Mouse (Mus musculus): ENCODE measurements around the gene Olfr325. TPM values are rescaled to one million over a fixed set of nuclear protein-coding genes. Genes with fewer than 3 reads are reported as not detected.

The Olfr325 gene
- polyA plus RNA-seq, 1 experiment from 2014 or later, result not detected

Other genes starting within 250 kb of the Olfr325 start
- gene Zfp672, start 247.4 kb upstream of the Olfr325 start, polyA plus RNA-seq (2015; fragmentation: Nextera tagmentation; extraction: Ambion mirVana), result 41.2 and 41.9 TPM in 2 replicates
- gene Sh3bp5l, start 247.0 kb upstream of the Olfr325 start, polyA plus RNA-seq (2015; fragmentation: Nextera tagmentation; extraction: Ambion mirVana), result 33.4 and 34.6 TPM in 2 replicates
- gene Lypd8, start 198.7 kb upstream of the Olfr325 start, polyA plus RNA-seq (2015; fragmentation: Nextera tagmentation; extraction: Ambion mirVana), result 1.3 TPM in 1 of 2 replicates, not detected in the other
- gene 1810065E05Rik, start 156.6 kb upstream of the Olfr325 start, polyA plus RNA-seq (2015; fragmentation: Nextera tagmentation; extraction: Ambion mirVana), result not detected in 2 replicates
- gene Gm12253, start 145.2 kb upstream of the Olfr325 start, polyA plus RNA-seq (2015; fragmentation: Nextera tagmentation; extraction: Ambion mirVana), result not detected in 2 replicates
- not detected in 2 replicates for gene Lypd9, start 124.8 kb upstream of the Olfr325 start, polyA plus RNA-seq (2015; fragmentation: Nextera tagmentation; extraction: Ambion mirVana)
- 0.14 TPM in 1 of 2 replicates, not detected in the other for gene Olfr30, start 115.5 kb upstream of the Olfr325 start, polyA plus RNA-seq (2015; fragmentation: Nextera tagmentation; extraction: Ambion mirVana)
- gene Olfr332, start 85.2 kb upstream of the Olfr325 start, polyA plus RNA-seq (2015; fragmentation: Nextera tagmentation; extraction: Ambion mirVana), result not detected in 2 replicates
- not detected in 2 replicates for gene Olfr331, start 75.2 kb upstream of the Olfr325 start, polyA plus RNA-seq (2015; fragmentation: Nextera tagmentation; extraction: Ambion mirVana)
- gene Olfr330, start 42.9 kb upstream of the Olfr325 start, polyA plus RNA-seq (2015; fragmentation: Nextera tagmentation; extraction: Ambion mirVana), result 0.54 TPM in 1 of 2 replicates, not detected in the other
- gene Olfr329-ps, start 31.3 kb upstream of the Olfr325 start, polyA plus RNA-seq (2015; fragmentation: Nextera tagmentation; extraction: Ambion mirVana), result not detected in 2 replicates
- 0.10 TPM in 1 of 2 replicates, not detected in the other for gene Olfr328, start 22.1 kb upstream of the Olfr325 start, polyA plus RNA-seq (2015; fragmentation: Nextera tagmentation; extraction: Ambion mirVana)
- gene Olfr224, start 7.2 kb upstream of the Olfr325 start, polyA plus RNA-seq (2015; fragmentation: Nextera tagmentation; extraction: Ambion mirVana), result not detected in 2 replicates
- not detected in 2 replicates for gene Olfr324, start 17.4 kb downstream of the Olfr325 start, polyA plus RNA-seq (2015; fragmentation: Nextera tagmentation; extraction: Ambion mirVana)
- not detected in 2 replicates for gene 2210407C18Rik, start 38.3 kb downstream of the Olfr325 start, polyA plus RNA-seq (2015; fragmentation: Nextera tagmentation; extraction: Ambion mirVana)
- gene Olfr323, start 52.8 kb downstream of the Olfr325 start, polyA plus RNA-seq (2015; fragmentation: Nextera tagmentation; extraction: Ambion mirVana), result not detected in 2 replicates
- 0.13 and 0.23 TPM in 2 replicates for gene Trim58, start 62.7 kb downstream of the Olfr325 start, polyA plus RNA-seq (2015; fragmentation: Nextera tagmentation; extraction: Ambion mirVana)
- gene Olfr322, start 81.1 kb downstream of the Olfr325 start, polyA plus RNA-seq (2015; fragmentation: Nextera tagmentation; extraction: Ambion mirVana), result not detected in 2 replicates
- not detected in 2 replicates for gene Olfr320, start 103.4 kb downstream of the Olfr325 start, polyA plus RNA-seq (2015; fragmentation: Nextera tagmentation; extraction: Ambion mirVana)
- not detected in 2 replicates for gene Olfr319, start 121.4 kb downstream of the Olfr325 start, polyA plus RNA-seq (2015; fragmentation: Nextera tagmentation; extraction: Ambion mirVana)
- not detected in 2 replicates for gene Olfr318, start 146.3 kb downstream of the Olfr325 start, polyA plus RNA-seq (2015; fragmentation: Nextera tagmentation; extraction: Ambion mirVana)
- not detected in 2 replicates for gene Olfr317, start 161.5 kb downstream of the Olfr325 start, polyA plus RNA-seq (2015; fragmentation: Nextera tagmentation; extraction: Ambion mirVana)
- gene Olfr316, start 175.0 kb downstream of the Olfr325 start, polyA plus RNA-seq (2015; fragmentation: Nextera tagmentation; extraction: Ambion mirVana), result not detected in 2 replicates
- gene Olfr315, start 195.5 kb downstream of the Olfr325 start, polyA plus RNA-seq (2015; fragmentation: Nextera tagmentation; extraction: Ambion mirVana), result not detected in 2 replicates
- gene Olfr314, start 205.2 kb downstream of the Olfr325 start, polyA plus RNA-seq (2015; fragmentation: Nextera tagmentation; extraction: Ambion mirVana), result not detected in 2 replicates
- gene Fam183b, start 224.2 kb downstream of the Olfr325 start, polyA plus RNA-seq (2015; fragmentation: Nextera tagmentation; extraction: Ambion mirVana), result 0.69 TPM in 1 of 2 replicates, not detected in the other
- not detected in 2 replicates for gene Olfr313, start 237.3 kb downstream of the Olfr325 start, polyA plus RNA-seq (2015; fragmentation: Nextera tagmentation; extraction: Ambion mirVana)

Data from embryonic facial prominence, embryonic 13.5 days (tissue).